11 mouse cellular contexts compared by ENCODE assay signal in genomic region chr1:135085296-135085871, GRCm38 (mm10). TPM values are rescaled to one million over a fixed set of nuclear protein-coding genes. Genes with fewer than 3 reads are reported as not detected.
A peak's percentile ranks its signal among the peaks of the same experiment; 100 is the strongest.
DNase-seq lines count a peak whose midpoint lies in the region; ATAC-seq and TF ChIP-seq lines count a peak whose summit lies in the region.
"Had no signal": no experiment of that assay in that cellular context is flagged by ENCODE, and none has a peak within 500 bp of the region (broad histone marks: within the 10 kb centered on the region; RNA-seq: fewer than 3 reads in every experiment).

No protein-coding gene starts in this region.

- no peaks in the 10 kb centered on the region for H3K27me3 ChIP-seq in forebrain, postnatal 0 days (ENCODE audit: insufficient read depth, low read length)
- H3K27me3 ChIP-seq in forebrain, embryonic 14.5 days (replicated peaks; ENCODE audit: control insufficient read depth, insufficient read depth, low read length) = peaks cover 5% of the 10 kb centered on the region; the same call in 1 of the 2 replicates
- H3K27me3 ChIP-seq in midbrain, embryonic 11.5 days (ENCODE audit: control insufficient read depth, insufficient read depth, low read length) = peaks cover 17% of the 10 kb centered on the region
- peaks cover 24% of the 10 kb centered on the region for H3K27me3 ChIP-seq in midbrain, embryonic 15.5 days (replicated peaks)
- H3K27me3 ChIP-seq in limb, embryonic 12.5 days = peaks cover 75% of the 10 kb centered on the region
- no peaks in the 10 kb centered on the region for H3K27me3 ChIP-seq in cerebellum, adult 2 months (ENCODE audit: control insufficient read depth, insufficient read depth, low read length)

- H3K4me1 ChIP-seq in forebrain, postnatal 0 days (ENCODE audit: insufficient read depth) = no peaks in the 10 kb centered on the region
- H3K4me1 ChIP-seq in forebrain, embryonic 14.5 days (ENCODE audit: control insufficient read depth, insufficient read depth, low read length) = no peaks in the 10 kb centered on the region
- H3K4me1 ChIP-seq in midbrain, embryonic 11.5 days (ENCODE audit: control insufficient read depth, insufficient read depth, low read length) = 0 out of 2 replicates have a peak, but pooled peaks cover 4% of the 10 kb centered on the region
- H3K4me1 ChIP-seq in midbrain, embryonic 15.5 days = no peaks in the 10 kb centered on the region
- peaks cover 7% of the 10 kb centered on the region; the same call in 1 of the 2 replicates for H3K4me1 ChIP-seq in limb, embryonic 12.5 days (replicated peaks)
- peaks cover 5% of the 10 kb centered on the region for H3K4me1 ChIP-seq in cerebellum, adult 2 months (ENCODE audit: control insufficient read depth, insufficient read depth, low read length)

- DNase-seq in forebrain, postnatal 0 days = no peak
- DNase-seq in forebrain, embryonic 14.5 days (ENCODE audit: low spot score) = no peak
- DNase-seq in midbrain, embryonic 11.5 days (ENCODE audit: low spot score, missing footprints) = no peak
- peak; percentile 73 for DNase-seq in thymus, postnatal 14 days
- no peak for DNase-seq in natural killer cell, adult 2 months (ENCODE audit: low spot score in 2 of 2)
- no peak for DNase-seq in cerebellum, adult 2 months
- DNase-seq: adrenal gland, postnatal 36 days; kidney, adult 18-20 months had no signal

- H3K27ac ChIP-seq in forebrain, postnatal 0 days (ENCODE audit: low read depth, low read length) = no peak overlapping the region
- no peak overlapping the region for H3K27ac ChIP-seq in forebrain, embryonic 14.5 days (ENCODE audit: low read depth, low read length)
- no peak overlapping the region for H3K27ac ChIP-seq in midbrain, embryonic 11.5 days (ENCODE audit: low read depth, low read length)
- no peak overlapping the region for H3K27ac ChIP-seq in midbrain, embryonic 15.5 days
- H3K27ac ChIP-seq in limb, embryonic 12.5 days = no peak overlapping the region
- no peak overlapping the region for H3K27ac ChIP-seq in cerebellum, adult 2 months (ENCODE audit: insufficient read depth, low read length)

- H3K9ac ChIP-seq in forebrain, postnatal 0 days = no peak overlapping the region
- no peak overlapping the region for H3K9ac ChIP-seq in forebrain, embryonic 14.5 days (ENCODE audit: low read length)
- no peak overlapping the region for H3K9ac ChIP-seq in midbrain, embryonic 11.5 days (ENCODE audit: low read length)
- no peak overlapping the region for H3K9ac ChIP-seq in midbrain, embryonic 15.5 days
- no peak overlapping the region for H3K9ac ChIP-seq in limb, embryonic 12.5 days (replicated peaks)

- no peaks in the 10 kb centered on the region for H3K9me3 ChIP-seq in forebrain, postnatal 0 days (ENCODE audit: low read length)
- H3K9me3 ChIP-seq in forebrain, embryonic 14.5 days (replicated peaks; ENCODE audit: control insufficient read depth, low read length) = no peaks in the 10 kb centered on the region
- no peaks in the 10 kb centered on the region for H3K9me3 ChIP-seq in midbrain, embryonic 11.5 days (ENCODE audit: control insufficient read depth, low read length)
- H3K9me3 ChIP-seq in midbrain, embryonic 15.5 days = no peaks in the 10 kb centered on the region
- H3K9me3 ChIP-seq in limb, embryonic 12.5 days = no peaks in the 10 kb centered on the region

- TF ChIP-seq POLR2A in cerebellum, adult 2 months (IDR thresholded peaks at IDR 0.05; ENCODE audit: borderline replicate concordance, insufficient read depth, low read length) = no peak

- no peaks in the 10 kb centered on the region for H3K36me3 ChIP-seq in forebrain, postnatal 0 days (ENCODE audit: insufficient read depth)
- no peaks in the 10 kb centered on the region for H3K36me3 ChIP-seq in forebrain, embryonic 14.5 days (ENCODE audit: control insufficient read depth, insufficient read depth, low read length)
- H3K36me3 ChIP-seq in midbrain, embryonic 11.5 days (ENCODE audit: control insufficient read depth, insufficient read depth, low read length) = no peaks in the 10 kb centered on the region
- H3K36me3 ChIP-seq in midbrain, embryonic 15.5 days (replicated peaks) = no peaks in the 10 kb centered on the region
- no peaks in the 10 kb centered on the region for H3K36me3 ChIP-seq in limb, embryonic 12.5 days

- no peak for ATAC-seq in forebrain, postnatal 0 days
- ATAC-seq in forebrain, embryonic 14.5 days = no peak
- ATAC-seq in midbrain, embryonic 11.5 days (ENCODE audit: low FRiP score) = no peak
- ATAC-seq in midbrain, embryonic 15.5 days (replicated peaks) = no peak
- no peak for ATAC-seq in limb, embryonic 12.5 days (ENCODE audit: insufficient number of reproducible peaks, insufficient read depth, low FRiP score, low TSS enrichment, low read depth)

- 17% methylated on average over 28 of the region's 28 CpGs for WGBS in forebrain, postnatal 0 days
- 17% methylated on average over 28 of the region's 28 CpGs for WGBS in forebrain, embryonic 14.5 days
- 16% methylated on average over 28 of the region's 28 CpGs for WGBS in midbrain, embryonic 11.5 days
- 20% methylated on average over 28 of the region's 28 CpGs for WGBS in midbrain, embryonic 15.5 days
- 10% methylated on average over 28 of the region's 28 CpGs for WGBS in limb, embryonic 12.5 days
- WGBS in cerebellum, adult 2 months = 17% methylated on average over 28 of the region's 28 CpGs

- TF ChIP-seq CTCF in forebrain, postnatal 0 days (IDR thresholded peaks at IDR 0.05; ENCODE audit: low read depth) = no peak
- TF ChIP-seq CTCF in cerebellum, adult 2 months (IDR thresholded peaks at IDR 0.05; ENCODE audit: borderline replicate concordance, insufficient read depth, low read depth, low read length) = no peak

- 0 out of 2 replicates have a peak overlapping the region, but pooled peaks have one; percentile 2 for H3K4me3 ChIP-seq in forebrain, postnatal 0 days (ENCODE audit: low read depth, low read length)
- no peak overlapping the region for H3K4me3 ChIP-seq in forebrain, embryonic 14.5 days (ENCODE audit: low read depth, low read length)
- H3K4me3 ChIP-seq in midbrain, embryonic 11.5 days (ENCODE audit: low read depth, low read length) = no peak overlapping the region
- no peak overlapping the region for H3K4me3 ChIP-seq in midbrain, embryonic 15.5 days
- H3K4me3 ChIP-seq in limb, embryonic 12.5 days (replicated peaks) = peak overlapping the region; percentile 19
- no peak overlapping the region for H3K4me3 ChIP-seq in cerebellum, adult 2 months (replicated peaks; ENCODE audit: insufficient read depth, low read depth, low read length)

- H3K4me2 ChIP-seq in forebrain, postnatal 0 days (ENCODE audit: low read depth) = 0 out of 2 replicates have a peak overlapping the region, but pooled peaks have one; percentile 8
- no peak overlapping the region for H3K4me2 ChIP-seq in forebrain, embryonic 14.5 days (ENCODE audit: low read length)
- H3K4me2 ChIP-seq in midbrain, embryonic 11.5 days = peak overlapping the region; percentile 11; the same call in 1 of the 2 replicates
- no peak overlapping the region for H3K4me2 ChIP-seq in midbrain, embryonic 15.5 days
- H3K4me2 ChIP-seq in limb, embryonic 12.5 days = peak overlapping the region; percentile 42

RNA-seq across cellular contexts. Expression of gene Lgr6, which starts 19.7 kb away (rescaled TPM):
- total RNA-seq in forebrain, postnatal 0 days (2014; rRNA removed) = 1.8 and 2.8 TPM in 2 replicates
- polyA plus RNA-seq in forebrain, postnatal 0 days (2015; fragmentation: Nextera tagmentation; extraction: Ambion mirVana) = 1.1 and 1.6 TPM in 2 replicates
- 0.48 TPM in 2 replicates for polyA plus RNA-seq in forebrain, embryonic 14.5 days (2014; fragmentation: Nextera tagmentation; extraction: Ambion mirVana)
- polyA plus RNA-seq in midbrain, embryonic 11.5 days (2014; fragmentation: Nextera tagmentation; extraction: Ambion mirVana) = 0.12 and 0.15 TPM in 2 replicates
- polyA plus RNA-seq in midbrain, embryonic 15.5 days (2015; fragmentation: Nextera tagmentation; extraction: Ambion mirVana) = 0.77 and 1.0 TPM in 2 replicates
- 1.5 and 1.6 TPM in 2 replicates for polyA plus RNA-seq in limb, embryonic 12.5 days (2016; fragmentation: Nextera tagmentation; extraction: Ambion mirVana)
- polyA plus RNA-seq in cerebellum, adult 2 months (2012; rRNA removed) = 2.9 and 3.0 TPM in 2 replicates
- total RNA-seq: megakaryocyte-erythroid progenitor cell, adult 5-6 weeks had no signal

RNA-seq across cellular contexts. Expression of gene Ptpn7, which starts 47.1 kb away (rescaled TPM):
- 0.10 and 0.31 TPM in 2 replicates for total RNA-seq in forebrain, postnatal 0 days (2014; rRNA removed)
- 0.12 and 0.15 TPM in 2 replicates for polyA plus RNA-seq in forebrain, postnatal 0 days (2015; fragmentation: Nextera tagmentation; extraction: Ambion mirVana)
- polyA plus RNA-seq in forebrain, embryonic 14.5 days (2014; fragmentation: Nextera tagmentation; extraction: Ambion mirVana) = 0.32 and 0.57 TPM in 2 replicates
- polyA plus RNA-seq in midbrain, embryonic 11.5 days (2014; fragmentation: Nextera tagmentation; extraction: Ambion mirVana) = 1.4 and 1.6 TPM in 2 replicates
- polyA plus RNA-seq in midbrain, embryonic 15.5 days (2015; fragmentation: Nextera tagmentation; extraction: Ambion mirVana) = 0.34 and 0.50 TPM in 2 replicates
- 1.1 and 1.5 TPM in 2 replicates for polyA plus RNA-seq in limb, embryonic 12.5 days (2016; fragmentation: Nextera tagmentation; extraction: Ambion mirVana)
- polyA plus RNA-seq in cerebellum, adult 2 months (2012; rRNA removed) = 0.25 and 0.29 TPM in 2 replicates

Comparison
In these comparisons a context has a peak if more than half of its experiments do, and no peak if none do; other contexts are left out.
1. H3K4me2 ChIP-seq: peak in forebrain, postnatal 0 days (single experiment), midbrain, embryonic 11.5 days (single experiment) and limb, embryonic 12.5 days (single experiment); none in forebrain, embryonic 14.5 days (single experiment) and midbrain, embryonic 15.5 days (single experiment).
2. H3K4me3 ChIP-seq: peak in forebrain, postnatal 0 days (single experiment) and limb, embryonic 12.5 days (single experiment); none in forebrain, embryonic 14.5 days (single experiment), midbrain, embryonic 11.5 days (single experiment), midbrain, embryonic 15.5 days (single experiment) and cerebellum, adult 2 months (single experiment).